In the genomic region with DNA sequence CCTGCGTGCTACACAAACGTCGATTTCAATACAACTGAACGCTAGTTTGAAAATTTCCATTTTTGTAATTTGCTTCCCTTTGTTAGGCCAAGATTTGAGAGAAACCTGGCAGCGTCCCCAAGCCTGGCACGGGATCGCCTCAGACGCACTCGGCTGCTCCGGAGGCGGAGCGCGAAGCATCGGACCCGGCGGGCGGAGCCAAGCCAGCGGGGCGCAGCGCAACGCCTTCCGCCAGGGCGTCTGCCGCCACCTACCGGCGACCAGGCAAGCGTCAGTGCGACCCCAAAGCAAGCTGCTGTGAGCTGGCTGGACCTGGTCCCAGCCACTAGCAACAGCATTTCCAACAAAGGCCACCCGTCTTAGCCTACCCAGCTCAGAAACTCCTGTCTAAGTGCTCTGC, we compare ENCODE assay signal across 8 mouse cellular contexts.
DNase-seq lines count a peak whose midpoint lies in the region; ATAC-seq and TF ChIP-seq lines count a peak whose summit lies in the region.

No protein-coding gene starts in this region.

- H3K9ac ChIP-seq in hindbrain, embryonic 13.5 days: peak overlapping the region; percentile 74

- CTCF ChIA-PET in Patski (lab: Charles Lee): interaction anchor here (1.2 kb wide), 1 partner anchor 18 kb away, joined by 3 read pairs; no protein-coding TSS in a partner anchor

- H3K9me3 ChIP-seq in hindbrain, embryonic 13.5 days: peaks cover 7% of the 10 kb centered on the region

- H3K36me3 ChIP-seq in hindbrain, embryonic 13.5 days: no peaks in the 10 kb centered on the region

- peak overlapping the region; percentile 45 for H3K4me3 ChIP-seq in hindbrain, embryonic 13.5 days

- DNase-seq in Patski (ENCODE audit: low read depth, low spot score): peak; percentile 34
- DNase-seq in cerebellum, postnatal 14 days: peak; percentile 99
- DNase-seq in frontal cortex, postnatal 14 days (ENCODE audit: low spot score in 2 of 2): peak; percentile 86 to 91
- peak; percentile 89 to 94 for DNase-seq in layer of hippocampus, postnatal 25 days (ENCODE audit: extremely low spot score in 1 of 2, low spot score in 1 of 2)
- peak; percentile 97 for DNase-seq in lung, postnatal 14 days
- DNase-seq in ovary, postnatal 36 days (ENCODE audit: low spot score): peak; percentile 97
- DNase-seq in thymus, postnatal 14 days: peak; percentile 94

- in situ Hi-C loops in Patski (cut with MboI; ENCODE audit: low pct_unique_long_range_greater_than_20kb): loop anchor here (10.0 to 25.0 kb wide), 3 partner anchors 760 to 1627 kb away; no protein-coding TSS in a partner anchor

- TF ChIP-seq CTCF in Patski (IDR thresholded peaks at IDR 0.05): peak; percentile 99

- no peaks in the 10 kb centered on the region for H3K27me3 ChIP-seq in Patski
- H3K27me3 ChIP-seq in hindbrain, embryonic 13.5 days: no peaks in the 10 kb centered on the region

- POLR2A ChIA-PET in Patski (lab: Charles Lee): interaction anchor here (0.7 kb wide), 1 partner anchor 597 kb away, joined by 3 read pairs; no protein-coding TSS in a partner anchor

- H3K4me2 ChIP-seq in hindbrain, embryonic 13.5 days: peak overlapping the region; percentile 74

- peak overlapping the region; percentile 91 for H3K27ac ChIP-seq in hindbrain, embryonic 13.5 days

- WGBS in hindbrain, embryonic 13.5 days: under 1% methylated on average over 29 of the region's 29 CpGs

- peak; percentile 88 for ATAC-seq in Patski
- ATAC-seq in hindbrain, embryonic 13.5 days (ENCODE audit: low FRiP score): peak; percentile 92

- peaks cover 20% of the 10 kb centered on the region for H3K4me1 ChIP-seq in hindbrain, embryonic 13.5 days (replicated peaks)

Comparison
In these comparisons a context has a peak if more than half of its experiments do, and no peak if none do; other contexts are left out.
1. Peak in every context shown above with its lines: DNase-seq, ATAC-seq, H3K4me3 ChIP-seq and H3K27ac ChIP-seq.
2. DNase-seq: peak in every context shown above with its lines; median percentile 99 in cerebellum, postnatal 14 days; 97 in lung, postnatal 14 days; 97 in ovary, postnatal 36 days; 94 in thymus, postnatal 14 days; 92 in layer of hippocampus, postnatal 25 days; 88 in frontal cortex, postnatal 14 days; 34 in Patski.